Mouse (Mus musculus) myocyte (in vitro differentiated cells): ENCODE measurements around the gene Smyd3. TPM values are rescaled to one million over a fixed set of nuclear protein-coding genes. Genes with fewer than 3 reads are reported as not detected.

ENCODE experiments used
- H3K27me3 ChIP-seq: one replicate; pipeline ENCODE4 v1.6.1; 2011; ENCODE audit not compliant: control insufficient read depth, insufficient read depth, insufficient read length
- H3K36me3 ChIP-seq: one replicate; pipeline ENCODE4 v1.6.1; 2011; ENCODE audit not compliant: control insufficient read depth, insufficient read depth
- H3K4me2 ChIP-seq: one replicate; pipeline ENCODE4 v1.6.1; 2011; ENCODE audit warnings: low read depth, control low read depth
- H3K4me3 ChIP-seq: one replicate; pipeline ENCODE4 v1.5.1; 2011; ENCODE audit warnings: mild to moderate bottlenecking, control low read depth, moderate library complexity
- H3K79me2 ChIP-seq: one replicate; pipeline ENCODE4 v1.6.1; 2011; ENCODE audit not compliant: control insufficient read depth, insufficient read depth
- H3ac ChIP-seq: one replicate; pipeline ENCODE4 v1.6.1; 2011; ENCODE audit not compliant: control insufficient read depth, insufficient read length
- CEBPB ChIP-seq: IDR thresholded peaks from 2 replicates; pipeline ENCODE4 v1.6.1; 2011; ENCODE audit warnings: mild to moderate bottlenecking, moderate library complexity; ENCODE audit not compliant: poor library complexity, insufficient read depth, severe bottlenecking
- E2F4 ChIP-seq: IDR thresholded peaks from one replicate; pipeline ENCODE4 v1.6.1; 2011; ENCODE audit warnings: mild to moderate bottlenecking, control low read depth, moderate library complexity; ENCODE audit not compliant: insufficient read depth
- MAX ChIP-seq: IDR thresholded peaks from one replicate; pipeline ENCODE4 v1.6.1; 2011; ENCODE audit warnings: low read depth, mild to moderate bottlenecking, control low read depth
- MYOD1 ChIP-seq, 3 experiments: IDR thresholded peaks; one replicate each; pipeline ENCODE4 v1.6.1; 2011; ENCODE audit warnings: control low read depth in 2 of 3, low read depth in 2 of 3, mild to moderate bottlenecking in 2 of 3, moderate library complexity in 1 of 3; ENCODE audit not compliant: insufficient read length in 2 of 3, control insufficient read depth in 1 of 3
- MYOG ChIP-seq, 3 experiments: IDR thresholded peaks; one replicate each; pipeline ENCODE4 v1.6.1; 2011; ENCODE audit warnings: control low read depth in 2 of 3, low read depth in 2 of 3, mild to moderate bottlenecking in 2 of 3; ENCODE audit not compliant: insufficient read length in 2 of 3, control insufficient read depth in 1 of 3, insufficient read depth in 1 of 3
- POLR2A ChIP-seq: IDR thresholded peaks from one replicate; pipeline ENCODE4 v1.6.1; 2011; ENCODE audit warnings: low read depth, mild to moderate bottlenecking, control low read depth, moderate library complexity; ENCODE audit not compliant: insufficient read length
- POLR2AphosphoS2 ChIP-seq: IDR thresholded peaks from one replicate; pipeline ENCODE4 v1.6.1; 2011; ENCODE audit warnings: low read depth, control low read depth; ENCODE audit not compliant: insufficient read length
- REST ChIP-seq: IDR thresholded peaks from one replicate; pipeline ENCODE4 v1.6.1; 2011; ENCODE audit warnings: mild to moderate bottlenecking, control low read depth, moderate library complexity; ENCODE audit not compliant: insufficient read depth, insufficient read length
- SRF ChIP-seq: IDR thresholded peaks from one replicate; pipeline ENCODE4 v1.6.1; 2011; ENCODE audit warnings: low read depth; ENCODE audit not compliant: control insufficient read depth, insufficient read length
- TCF12 ChIP-seq: IDR thresholded peaks from one replicate; pipeline ENCODE4 v1.6.1; 2011; ENCODE audit warnings: mild to moderate bottlenecking, control low read depth; ENCODE audit not compliant: poor library complexity, insufficient read depth, severe bottlenecking
- TCF3 ChIP-seq: IDR thresholded peaks from one replicate; pipeline ENCODE4 v1.6.1; 2011; ENCODE audit warnings: low read depth, control low read depth; ENCODE audit not compliant: insufficient read length
- USF1 ChIP-seq: IDR thresholded peaks from one replicate; pipeline ENCODE4 v1.6.1; 2011; ENCODE audit warnings: low read depth, mild to moderate bottlenecking, control low read depth, moderate library complexity
- polyA plus RNA-seq: library from polyadenylated mRNA; unstranded; fragments of >200 nt; fragmentation: generic; extraction: Trizol; gene quantifications from one replicate; pipeline ENCODE4 v1.2.1, GENCODE M21; 2012; ENCODE audit warnings: missing spikeins

The Smyd3 gene
- polyA plus RNA-seq, 1 experiment = 22.7 TPM

DNA sequence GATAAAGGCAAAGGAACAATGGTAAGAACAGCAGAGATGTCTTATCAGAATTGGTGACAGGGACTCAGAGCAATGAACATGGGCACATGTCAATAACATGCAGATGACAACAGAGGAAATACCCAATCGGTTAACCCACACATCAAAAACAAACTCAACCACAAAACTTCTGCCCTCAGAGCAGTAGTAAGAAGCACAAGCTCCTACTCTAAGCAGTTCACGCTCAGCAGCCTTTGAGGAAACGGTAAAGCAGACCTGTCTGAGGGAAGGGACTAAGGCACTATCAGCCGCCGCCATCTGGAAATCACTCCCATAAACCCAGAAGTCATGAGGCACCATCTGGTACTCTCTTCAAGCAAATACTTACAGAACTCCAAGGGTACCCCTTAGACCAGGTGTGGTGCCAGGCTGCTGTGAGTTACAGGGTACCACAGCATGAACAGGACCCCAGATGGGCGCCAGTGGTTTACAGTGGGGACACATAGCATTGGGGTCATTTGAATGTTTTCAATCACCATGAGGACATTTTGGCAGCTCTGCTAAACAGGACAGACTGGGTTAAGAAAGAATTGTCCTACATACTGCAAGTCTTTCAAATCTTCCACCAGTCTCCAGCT lies 277.1 kb downstream of the Smyd3 start:
- Histone ChIP-seq H3ac (no peak overlapping the region), H3K36me3 (no peaks in the 10 kb centered on the region), H3K4me2 (no peak overlapping the region), H3K79me2 (no peaks in the 10 kb centered on the region), H3K4me3 (no peak overlapping the region), H3K27me3 (no peaks in the 10 kb centered on the region)
- no peak for TF ChIP-seq SRF

DNA sequence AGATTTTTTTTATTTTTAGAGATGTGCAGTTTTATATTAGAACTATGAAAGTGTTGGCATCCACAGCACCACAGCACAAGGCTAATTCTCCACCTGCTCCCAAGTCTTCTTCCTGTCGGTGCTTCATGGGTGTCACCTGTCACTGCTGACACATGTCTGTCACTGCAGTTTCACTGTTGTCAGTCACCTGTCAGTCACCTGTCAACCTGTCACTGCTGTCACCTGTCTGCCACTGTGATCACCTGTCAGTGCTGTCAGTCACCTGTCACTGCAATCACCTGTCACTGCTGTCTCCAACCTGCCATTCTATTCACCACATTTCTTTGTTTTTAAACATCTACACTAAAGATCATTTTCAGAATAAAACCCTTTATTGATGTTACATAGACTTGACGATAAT lies 279.2 kb downstream of the Smyd3 start:
- Histone ChIP-seq H3K27me3 (no peaks in the 10 kb centered on the region), H3K4me2 (no peak overlapping the region), H3K4me3 (no peak overlapping the region), H3ac (no peak overlapping the region), H3K79me2 (no peaks in the 10 kb centered on the region), H3K36me3 (no peaks in the 10 kb centered on the region)
- TF ChIP-seq POLR2AphosphoS2 (no peak), TCF12 (peak; percentile 72), E2F4 (no peak), MAX (no peak), POLR2A (no peak), TCF3 (peak; percentile 91), USF1 (no peak), REST (no peak), SRF (no peak), CEBPB (no peak), MYOD1 (IDR thresholded peaks at IDR 0.05; ENCODE audit: control insufficient read depth in 1 of 3, insufficient read length in 2 of 3, low read depth in 2 of 3) (peak in 2 of 3 experiments; percentile 96 to 99), MYOG (IDR thresholded peaks at IDR 0.05; ENCODE audit: control insufficient read depth in 1 of 3, insufficient read depth in 1 of 3, insufficient read length in 2 of 3, low read depth in 2 of 3) (peak in 2 of 3 experiments; percentile 92 to 95)

DNA sequence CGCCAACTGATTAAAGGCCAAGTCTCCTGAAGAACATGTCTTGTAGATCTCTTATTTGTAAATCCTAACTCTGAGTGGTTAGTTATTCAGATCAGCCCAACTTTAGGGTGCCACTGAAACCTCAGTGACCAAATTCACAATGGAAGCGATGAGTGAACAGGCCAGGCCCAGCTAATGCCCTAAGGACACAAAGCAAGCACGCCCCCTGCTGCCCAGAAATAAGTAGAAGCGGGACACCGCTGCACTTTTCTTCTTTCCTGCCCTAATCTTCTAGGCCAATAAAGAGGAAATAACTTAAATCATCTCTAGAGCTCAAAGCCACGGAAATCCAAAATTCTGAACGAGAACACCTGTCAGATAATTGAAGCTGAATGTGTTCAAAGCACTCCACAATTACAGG lies 279.9 kb downstream of the Smyd3 start:
- Histone ChIP-seq H3K27me3 (no peaks in the 10 kb centered on the region), H3K4me3 (no peak overlapping the region), H3K4me2 (no peak overlapping the region), H3K36me3 (no peaks in the 10 kb centered on the region), H3K79me2 (no peaks in the 10 kb centered on the region), H3ac (no peak overlapping the region)
- no peak for TF ChIP-seq POLR2A
- TF ChIP-seq CEBPB = no peak
- no peak for TF ChIP-seq MYOD1 (IDR thresholded peaks at IDR 0.05; ENCODE audit: control insufficient read depth in 1 of 3, insufficient read length in 2 of 3, low read depth in 2 of 3)
- no peak for TF ChIP-seq TCF12
- no peak for TF ChIP-seq MAX
- no peak for TF ChIP-seq REST
- no peak for TF ChIP-seq USF1
- TF ChIP-seq E2F4 = no peak
- TF ChIP-seq MYOG (IDR thresholded peaks at IDR 0.05; ENCODE audit: control insufficient read depth in 1 of 3, insufficient read depth in 1 of 3, insufficient read length in 2 of 3, low read depth in 2 of 3) = no peak
- TF ChIP-seq SRF = no peak
- TF ChIP-seq TCF3 = no peak
- no peak for TF ChIP-seq POLR2AphosphoS2

DNA sequence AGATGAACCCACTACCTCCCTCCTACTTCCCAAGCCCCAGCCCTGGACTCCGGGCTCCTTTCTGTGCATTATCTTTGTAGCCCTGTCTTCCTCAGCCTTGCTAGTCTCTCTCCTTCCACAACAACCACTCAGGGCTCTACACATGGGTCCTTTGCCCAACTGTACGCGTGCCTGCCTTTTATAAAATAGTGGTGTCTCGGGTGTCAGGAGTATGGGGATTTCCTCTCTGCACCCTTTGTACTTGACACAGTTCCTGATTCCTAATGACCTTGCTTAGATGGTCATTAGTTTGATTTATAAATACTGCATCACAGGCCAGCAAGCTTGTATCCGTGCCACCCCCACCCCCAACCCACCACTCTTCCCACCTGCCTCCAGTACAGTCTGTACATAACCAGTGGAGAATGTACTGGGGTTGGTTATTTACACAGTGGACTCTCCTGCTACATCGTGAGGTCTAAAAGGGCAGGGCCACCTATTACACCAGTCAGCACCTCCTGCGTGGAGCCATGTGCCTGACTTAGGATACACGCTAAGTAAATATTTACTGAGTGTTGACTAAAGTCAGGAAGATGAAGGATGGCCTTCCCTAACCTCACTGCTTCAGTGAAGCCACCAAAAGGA lies 281.5 kb downstream of the Smyd3 start:
- no peak for TF ChIP-seq POLR2AphosphoS2
- no peak for TF ChIP-seq MYOD1 (IDR thresholded peaks at IDR 0.05; ENCODE audit: control insufficient read depth in 1 of 3, insufficient read length in 2 of 3, low read depth in 2 of 3)
- no peak for TF ChIP-seq REST
- no peak for TF ChIP-seq MYOG (IDR thresholded peaks at IDR 0.05; ENCODE audit: control insufficient read depth in 1 of 3, insufficient read depth in 1 of 3, insufficient read length in 2 of 3, low read depth in 2 of 3)
- no peak for TF ChIP-seq SRF
- TF ChIP-seq MAX = no peak
- Histone ChIP-seq H3K27me3 (no peaks in the 10 kb centered on the region), H3ac (no peak overlapping the region), H3K4me2 (no peak overlapping the region), H3K4me3 (no peak overlapping the region), H3K36me3 (no peaks in the 10 kb centered on the region), H3K79me2 (no peaks in the 10 kb centered on the region)

DNA sequence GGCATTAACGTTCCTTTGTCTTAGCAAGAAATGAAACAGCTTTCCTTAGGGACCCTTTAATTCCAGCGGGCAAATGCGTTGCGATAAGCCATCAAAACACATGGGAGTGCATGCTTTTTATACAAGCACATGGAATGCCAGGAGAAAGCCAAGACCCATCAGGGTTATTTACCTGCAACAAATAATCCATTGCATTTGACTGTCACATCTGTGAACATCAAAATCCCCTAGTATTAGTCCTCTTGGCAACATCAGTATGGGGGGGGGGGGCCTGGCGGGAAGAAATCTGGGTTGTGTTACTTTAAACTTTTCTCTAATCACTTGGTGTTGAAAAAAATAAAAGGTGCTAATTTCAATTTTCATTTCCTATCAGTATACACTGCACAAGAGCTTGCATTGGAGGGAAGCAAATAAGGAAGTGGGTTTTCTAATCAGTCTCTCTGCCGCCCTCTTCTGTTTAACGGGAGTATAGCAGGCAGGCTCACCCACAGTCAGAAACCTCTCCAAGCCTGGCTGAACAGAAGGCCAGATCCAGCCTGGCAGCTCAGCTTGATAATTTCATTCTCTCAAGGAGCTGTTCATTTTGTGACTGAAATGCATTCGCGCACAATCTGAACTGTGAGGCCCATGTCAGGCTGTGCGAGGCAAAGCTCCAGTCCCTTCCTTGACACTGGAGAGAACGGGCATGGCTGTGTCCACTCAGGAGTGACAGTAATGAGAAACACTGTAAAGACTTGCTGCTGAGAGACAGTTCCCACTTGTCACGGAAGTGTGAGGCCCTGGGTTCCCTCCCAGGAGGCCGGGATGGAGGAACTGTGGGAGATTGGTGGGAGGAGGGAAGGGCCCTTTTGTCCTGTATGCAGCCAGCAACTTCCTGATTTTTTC lies 285.8 kb downstream of the Smyd3 start:
- no peak overlapping the region for H3K4me2 ChIP-seq
- no peaks in the 10 kb centered on the region for H3K36me3 ChIP-seq
- TF ChIP-seq TCF3 = no peak
- no peak for TF ChIP-seq POLR2AphosphoS2
- no peak for TF ChIP-seq E2F4
- no peak for TF ChIP-seq MYOG (IDR thresholded peaks at IDR 0.05; ENCODE audit: control insufficient read depth in 1 of 3, insufficient read depth in 1 of 3, insufficient read length in 2 of 3, low read depth in 2 of 3)
- TF ChIP-seq POLR2A = no peak
- no peak for TF ChIP-seq MAX
- TF ChIP-seq REST = no peak
- H3ac ChIP-seq = no peak overlapping the region
- H3K4me3 ChIP-seq = no peak overlapping the region
- no peaks in the 10 kb centered on the region for H3K27me3 ChIP-seq
- no peaks in the 10 kb centered on the region for H3K79me2 ChIP-seq
